Mouse (Mus musculus) CH12.LX (cell line): ENCODE results near the gene Bcr.

ENCODE experiments used
- CTCF ChIP-seq, 2 experiments: IDR thresholded peaks in 1 of 2; conservative IDR thresholded peaks in 1 of 2; 2 replicates each; pipeline ENCODE4 v1.5.1; 2011 to 2012; ENCODE audit warnings: low read depth in 2 of 2, low read length in 2 of 2, improper control_type of control experiment in 1 of 2, inconsistent platforms in 1 of 2, mild to moderate bottlenecking in 1 of 2, moderate library complexity in 1 of 2
- EP300 ChIP-seq: IDR thresholded peaks from 2 replicates; pipeline ENCODE4 v1.6.1; 2011; ENCODE audit warnings: low read length, improper control_type of control experiment
- HCFC1 ChIP-seq: IDR thresholded peaks from 2 replicates; pipeline ENCODE4 v1.6.1; 2012; ENCODE audit warnings: low read depth, mild to moderate bottlenecking, inconsistent platforms, low read length, improper control_type of control experiment
- KAT2A ChIP-seq: IDR thresholded peaks from 2 replicates; pipeline ENCODE4 v1.6.1; 2012; ENCODE audit warnings: low read length, improper control_type of control experiment, inconsistent platforms; ENCODE audit not compliant: insufficient replicate concordance
- MAFK ChIP-seq: IDR thresholded peaks from 2 replicates; pipeline ENCODE4 v1.6.1; 2011; ENCODE audit warnings: low read length, improper control_type of control experiment; ENCODE audit not compliant: insufficient replicate concordance
- MAX ChIP-seq: IDR thresholded peaks from 2 replicates; pipeline ENCODE4 v1.6.1; 2011; ENCODE audit warnings: low read length, improper control_type of control experiment
- MAZ ChIP-seq: IDR thresholded peaks from 2 replicates; pipeline ENCODE4 v1.6.1; 2012; ENCODE audit warnings: low read depth, mild to moderate bottlenecking, inconsistent platforms, low read length, improper control_type of control experiment, moderate library complexity
- NRF1 ChIP-seq: IDR thresholded peaks from 2 replicates; pipeline ENCODE4 v1.6.1; 2014; ENCODE audit warnings: low read depth, mild to moderate bottlenecking, inconsistent platforms, low read length, improper control_type of control experiment, moderate library complexity
- POLR2A ChIP-seq: IDR thresholded peaks from 2 replicates; pipeline ENCODE4 v1.6.1; 2011; ENCODE audit warnings: low read depth, mild to moderate bottlenecking, improper control_type of control experiment, low read length
- POLR2AphosphoS2 ChIP-seq: IDR thresholded peaks from 2 replicates; pipeline ENCODE4 v1.6.1; 2011; ENCODE audit warnings: low read depth, low read length, improper control_type of control experiment
- RAD21 ChIP-seq: IDR thresholded peaks from 2 replicates; pipeline ENCODE4 v1.6.1; 2011; ENCODE audit warnings: low read depth, mild to moderate bottlenecking, low read length, improper control_type of control experiment, moderate library complexity
- SIN3A ChIP-seq: IDR thresholded peaks from 2 replicates; pipeline ENCODE4 v1.6.1; 2012; ENCODE audit warnings: low read length, improper control_type of control experiment, inconsistent platforms
- UBTF ChIP-seq: IDR thresholded peaks from 2 replicates; pipeline ENCODE4 v1.6.1; 2012; ENCODE audit warnings: low read depth, mild to moderate bottlenecking, inconsistent platforms, low read length, improper control_type of control experiment, moderate library complexity
- ZNF384 ChIP-seq: IDR thresholded peaks from 2 replicates; pipeline ENCODE4 v1.6.1; 2012; ENCODE audit warnings: low read depth, low read length, improper control_type of control experiment, inconsistent platforms

GRCm38 (mm10) chr10:75058761-75059395 is 1.5 kb upstream of the Bcr start:
- TF ChIP-seq MAX (no peak), MAZ (no peak), POLR2AphosphoS2 (no peak), RAD21 (no peak), CTCF (conservative IDR thresholded peaks at IDR 0.05 in 1 of 2, IDR thresholded peaks at IDR 0.05 in 1 of 2; ENCODE audit: low read depth in 2 of 2, low read length in 2 of 2) (no peak), POLR2A (no peak), UBTF (no peak), KAT2A (no peak), EP300 (no peak), ZNF384 (no peak), HCFC1 (no peak), MAFK (no peak), SIN3A (no peak), NRF1 (no peak)
